Mouse (Mus musculus) midbrain, embryonic 14.5 days (tissue): Measurements from ENCODE around the gene Mpv17l2. TPM values are rescaled to one million over a fixed set of nuclear protein-coding genes. Genes with fewer than 3 reads are reported as not detected.

Experiments
- ATAC-seq: fragments of 200-750 bp; cut with Nextera tagmentation; 2 replicates; pipeline ENCODE4 v1.8.0; 2017; ENCODE audit warnings: moderate number of reproducible peaks, moderate library complexity; ENCODE audit not compliant: low FRiP score, low TSS enrichment
- DNase-seq: peaks from one replicate; pipeline ENCODE4 v3.0.0-alpha.2; 2015
- H3K27ac ChIP-seq: fragments of 300-500 bp; sonication (generic); replicated peaks from 2 replicates; pipeline ENCODE4 v1.5.1; 2014; ENCODE audit warnings: mild to moderate bottlenecking, low read depth, low read length, moderate library complexity
- H3K27me3 ChIP-seq: fragments of 300-500 bp; sonication (generic); 2 replicates; pipeline ENCODE4 v1.6.1; 2014; ENCODE audit warnings: low read length, control low read depth, mixed read lengths; ENCODE audit not compliant: control insufficient read depth, insufficient read depth
- H3K36me3 ChIP-seq: fragments of 300-500 bp; sonication (generic); 2 replicates; pipeline ENCODE4 v1.6.1; 2014; ENCODE audit warnings: low read length, control low read depth; ENCODE audit not compliant: control insufficient read depth, insufficient read depth
- H3K4me1 ChIP-seq: fragments of 300-500 bp; sonication (generic); 2 replicates; pipeline ENCODE4 v1.6.1; 2014; ENCODE audit warnings: mild to moderate bottlenecking, antibody characterized with exemption, low read length, control low read depth; ENCODE audit not compliant: control insufficient read depth, insufficient read depth
- H3K4me2 ChIP-seq: fragments of 300-500 bp; sonication (generic); 2 replicates; pipeline ENCODE4 v1.6.1; 2014; ENCODE audit warnings: mild to moderate bottlenecking, low read length, moderate library complexity
- H3K4me3 ChIP-seq: fragments of 300-500 bp; sonication (generic); replicated peaks from 2 replicates; pipeline ENCODE4 v1.5.1; 2014; ENCODE audit warnings: low read depth, low read length
- H3K9ac ChIP-seq: fragments of 300-500 bp; sonication (generic); replicated peaks from 2 replicates; pipeline ENCODE4 v1.6.1; 2014; ENCODE audit warnings: mild to moderate bottlenecking, low read length, moderate library complexity
- H3K9me3 ChIP-seq: fragments of 300-500 bp; sonication (generic); 2 replicates; pipeline ENCODE4 v1.6.1; 2016; ENCODE audit warnings: low read length, control low read depth, mixed read lengths; ENCODE audit not compliant: control insufficient read depth
- WGBS: fragments of 180-500 bp; shearing (Covaris S2); extraction: QIAGEN DNeasy Blood & Tissue Kit; methylation state at CpG from one replicate; pipeline ENCODE4 v1.1.7; 2014; 5-methylcytosine and 5-hydroxymethylcytosine counted together
- polyA plus RNA-seq: library from polyadenylated mRNA; unstranded; fragments of >200 nt; fragmentation: Nextera tagmentation; extraction: Ambion mirVana; gene quantifications from 2 replicates; pipeline ENCODE4 v1.2.1, GENCODE M21; 2014

The Mpv17l2 gene
- polyA plus RNA-seq, 1 experiment from 2014 or later = 37.1 TPM

DNA sequence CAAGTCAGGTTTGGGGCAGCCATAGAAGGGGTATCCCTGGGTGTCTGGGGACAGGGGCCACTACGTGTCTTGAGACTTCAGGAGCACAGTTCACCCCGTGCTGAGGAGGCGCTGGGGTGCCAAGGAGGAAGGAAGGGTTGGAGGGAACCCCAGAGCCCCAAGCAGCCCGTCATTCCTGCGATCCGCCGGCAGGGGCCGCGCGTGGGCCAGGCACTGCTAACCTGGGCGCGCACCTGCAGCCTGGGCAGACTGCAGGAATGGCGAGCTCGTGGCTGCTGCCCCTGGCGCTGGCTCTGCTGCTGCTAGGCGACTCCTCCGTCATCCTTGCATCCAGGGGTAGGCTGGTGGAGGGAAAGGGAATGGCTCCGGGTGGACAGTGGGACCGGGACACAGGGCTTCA is 42.4 kb downstream of the Mpv17l2 start, which contains the start of gene Gm3336:
TSS of gene Gm3336 (plus strand) at position 247 of the 400 bp plus-strand sequence.
- H3K27ac ChIP-seq = no peak within 1 kb of the TSS
- H3K36me3 ChIP-seq = no peaks in the 10 kb centered on the region
- H3K4me2 ChIP-seq = no peak within 1 kb of the TSS
- no peaks in the 10 kb centered on the region for H3K27me3 ChIP-seq
- H3K9ac ChIP-seq = no peak within 1 kb of the TSS; the same call in 1 of the 2 replicates
- ATAC-seq (no peak), DNase-seq (peak; percentile 72)
- H3K9me3 ChIP-seq = no peaks in the 10 kb centered on the region
- 3% methylated on average over 18 of the region's 19 CpGs for WGBS
- H3K4me3 ChIP-seq = no peak within 1 kb of the TSS
- no peaks in the 10 kb centered on the region for H3K4me1 ChIP-seq

- DNase-seq (no peak), ATAC-seq (no peak)
- Histone ChIP-seq H3K4me1 (no peaks in the 10 kb centered on the region), H3K27me3 (no peaks in the 10 kb centered on the region), H3K36me3 (no peaks in the 10 kb centered on the region), H3K27ac (no peak overlapping the region), H3K4me2 (no peak overlapping the region), H3K4me3 (no peak overlapping the region), H3K9ac (no peak overlapping the region), H3K9me3 (no peaks in the 10 kb centered on the region)
- WGBS = 87% methylated on average over 40 of the region's 40 CpGs
Observed at GRCm38 (mm10) chr8:70716521-70717400, 44.0 kb downstream of the Mpv17l2 start.

- WGBS = 73% methylated on average over 2 of the region's 2 CpGs
- DNase-seq (no peak), ATAC-seq (no peak)
- Histone ChIP-seq H3K27ac (no peak overlapping the region), H3K9me3 (no peaks in the 10 kb centered on the region), H3K4me3 (no peak overlapping the region), H3K4me2 (no peak overlapping the region), H3K36me3 (no peaks in the 10 kb centered on the region), H3K9ac (no peak overlapping the region), H3K4me1 (no peaks in the 10 kb centered on the region), H3K27me3 (no peaks in the 10 kb centered on the region)
Observed at GRCm38 (mm10) chr8:70715086-70715485, 45.7 kb downstream of the Mpv17l2 start.

GRCm38 (mm10) chr8:70713991-70714390 is 46.8 kb downstream of the Mpv17l2 start:
- Histone ChIP-seq H3K27ac (no peak overlapping the region), H3K4me3 (no peak overlapping the region), H3K4me1 (no peaks in the 10 kb centered on the region), H3K36me3 (no peaks in the 10 kb centered on the region), H3K9ac (no peak overlapping the region), H3K4me2 (no peak overlapping the region), H3K9me3 (no peaks in the 10 kb centered on the region), H3K27me3 (no peaks in the 10 kb centered on the region)
- DNase-seq (no peak), ATAC-seq (no peak)
- 80% methylated on average over 7 of the region's 7 CpGs for WGBS

DNA sequence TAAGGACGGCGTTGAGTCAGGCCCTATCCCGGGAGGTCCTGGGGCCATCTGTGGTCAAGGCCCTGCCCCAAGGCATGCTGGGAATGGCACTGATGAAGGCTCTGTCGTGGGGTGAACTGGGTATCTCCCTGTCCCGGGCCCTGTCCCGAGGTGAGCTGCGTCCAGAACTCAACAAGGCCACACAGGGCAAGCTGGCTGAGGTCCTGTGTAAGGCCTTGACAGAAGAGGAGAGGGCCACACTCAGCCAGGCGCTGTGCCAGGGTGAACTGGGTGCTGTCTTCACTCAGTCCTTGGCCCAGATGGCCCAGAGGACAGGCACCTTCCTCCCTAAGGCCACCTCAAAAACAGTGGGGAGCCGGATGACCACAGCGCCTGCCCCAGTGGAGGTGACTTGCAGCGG is 49.7 kb downstream of the Mpv17l2 start:
- no peak overlapping the region for H3K4me3 ChIP-seq
- WGBS = 90% methylated on average over 11 of the region's 11 CpGs
- H3K4me2 ChIP-seq = no peak overlapping the region
- H3K27ac ChIP-seq = no peak overlapping the region
- no peaks in the 10 kb centered on the region for H3K36me3 ChIP-seq
- DNase-seq = no peak
- H3K4me1 ChIP-seq = no peaks in the 10 kb centered on the region
- no peaks in the 10 kb centered on the region for H3K27me3 ChIP-seq
- ATAC-seq = no peak
- H3K9me3 ChIP-seq = no peaks in the 10 kb centered on the region
- H3K9ac ChIP-seq = no peak overlapping the region

GRCm38 (mm10) chr8:70710296-70710695 is 50.5 kb downstream of the Mpv17l2 start:
- no peaks in the 10 kb centered on the region for H3K4me1 ChIP-seq
- H3K9ac ChIP-seq = no peak overlapping the region
- no peak overlapping the region for H3K4me2 ChIP-seq
- no peaks in the 10 kb centered on the region for H3K36me3 ChIP-seq
- no peaks in the 10 kb centered on the region for H3K27me3 ChIP-seq
- no peak for ATAC-seq
- H3K9me3 ChIP-seq = no peaks in the 10 kb centered on the region
- no peak for DNase-seq
- no peak overlapping the region for H3K4me3 ChIP-seq
- 87% methylated on average over 1 of the region's 1 CpGs for WGBS
- no peak overlapping the region for H3K27ac ChIP-seq

DNA sequence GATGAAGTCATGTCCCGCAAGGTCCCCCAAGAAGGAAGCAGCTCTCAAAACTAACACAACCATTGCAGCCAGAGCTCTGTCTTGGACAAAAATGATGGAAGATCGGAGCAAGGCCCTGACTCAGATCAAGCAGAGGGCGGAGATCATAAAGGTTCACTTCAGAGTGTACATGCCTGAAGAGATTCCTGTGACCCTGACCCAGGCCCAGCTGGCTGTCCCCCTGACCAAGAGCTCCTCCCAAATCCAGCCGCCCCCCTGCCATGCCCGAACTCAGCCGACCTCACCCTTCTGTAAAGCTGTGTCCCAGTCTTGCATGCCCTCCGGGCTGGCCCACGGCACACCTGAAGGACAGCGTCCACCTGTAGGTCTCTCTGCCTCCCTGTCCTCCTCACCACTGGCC is 51.0 kb downstream of the Mpv17l2 start:
- no peak overlapping the region for H3K27ac ChIP-seq
- H3K4me2 ChIP-seq = no peak overlapping the region
- H3K36me3 ChIP-seq = no peaks in the 10 kb centered on the region
- H3K9ac ChIP-seq = no peak overlapping the region
- no peaks in the 10 kb centered on the region for H3K9me3 ChIP-seq
- ATAC-seq (no peak), DNase-seq (no peak)
- no peaks in the 10 kb centered on the region for H3K4me1 ChIP-seq
- H3K4me3 ChIP-seq = no peak overlapping the region
- WGBS = 94% methylated on average over 9 of the region's 9 CpGs
- H3K27me3 ChIP-seq = no peaks in the 10 kb centered on the region
